Mouse (Mus musculus) neural tube, embryonic 11.5 days (tissue): ENCODE results near the gene B430306N03Rik. TPM values are rescaled to one million over a fixed set of nuclear protein-coding genes. Genes with fewer than 3 reads are reported as not detected.

Experiments used
- ATAC-seq: fragments of 200-750 bp; cut with Nextera tagmentation; 2 replicates; pipeline ENCODE4 v1.8.0; 2017; ENCODE audit warnings: moderate number of reproducible peaks, mild to moderate bottlenecking, moderate TSS enrichment, moderate library complexity; ENCODE audit not compliant: insufficient read depth, low FRiP score, low TSS enrichment
- DNase-seq: peaks from one replicate; pipeline ENCODE4 v3.0.0-alpha.2; 2015; ENCODE audit warnings: low spot score
- H3K27ac ChIP-seq: fragments of 300-500 bp; sonication (generic); 2 replicates; pipeline ENCODE4 v1.5.1; 2014; ENCODE audit warnings: low read depth, mild to moderate bottlenecking, low read length
- H3K27me3 ChIP-seq: fragments of 300-500 bp; sonication (generic); 2 replicates; pipeline ENCODE4 v1.6.1; 2014; ENCODE audit warnings: mild to moderate bottlenecking, low read length, mixed read lengths; ENCODE audit not compliant: control insufficient read depth, insufficient read depth
- H3K36me3 ChIP-seq: fragments of 300-500 bp; sonication (generic); 2 replicates; pipeline ENCODE4 v1.6.1; 2014; ENCODE audit warnings: mild to moderate bottlenecking, low read length, moderate library complexity, mixed read lengths; ENCODE audit not compliant: control insufficient read depth, insufficient read depth
- H3K4me1 ChIP-seq: fragments of 300-500 bp; sonication (generic); 2 replicates; pipeline ENCODE4 v1.6.1; 2014; ENCODE audit warnings: low read length, mixed read lengths; ENCODE audit not compliant: control insufficient read depth, insufficient read depth
- H3K4me2 ChIP-seq: fragments of 300-500 bp; sonication (generic); 2 replicates; pipeline ENCODE4 v1.6.1; 2014; ENCODE audit warnings: low read depth, mild to moderate bottlenecking, moderate library complexity
- H3K4me3 ChIP-seq: fragments of 300-500 bp; sonication (generic); 2 replicates; pipeline ENCODE4 v1.5.1; 2014; ENCODE audit warnings: low read depth, low read length
- H3K9ac ChIP-seq: fragments of 300-500 bp; sonication (generic); 2 replicates; pipeline ENCODE4 v1.6.1; 2014; ENCODE audit warnings: mild to moderate bottlenecking, low read length
- H3K9me3 ChIP-seq: fragments of 300-500 bp; sonication (generic); 2 replicates; pipeline ENCODE4 v1.6.1; 2016; ENCODE audit warnings: low read length; ENCODE audit not compliant: control insufficient read depth
- WGBS: fragments of 180-500 bp; shearing (Covaris S2); extraction: QIAGEN DNeasy Blood & Tissue Kit; methylation state at CpG from one replicate; pipeline ENCODE4 v1.1.7; 2014; 5-methylcytosine and 5-hydroxymethylcytosine counted together
- polyA plus RNA-seq: library from polyadenylated mRNA; unstranded; fragments of >200 nt; fragmentation: Nextera tagmentation; extraction: Ambion mirVana; gene quantifications from 2 replicates; pipeline ENCODE4 v1.2.1, GENCODE M21; 2014

B430306N03Rik gene
- polyA plus RNA-seq, 1 experiment from 2014 or later: not detected

GRCm38 (mm10) chr17:48299756-48300155 lies 16.2 kb upstream of the B430306N03Rik start:
- ATAC-seq (no peak), DNase-seq (no peak)
- Histone ChIP-seq H3K4me1 (no peaks in the 10 kb centered on the region), H3K4me3 (no peak overlapping the region), H3K9ac (no peak overlapping the region), H3K4me2 (no peak overlapping the region), H3K27me3 (no peaks in the 10 kb centered on the region), H3K27ac (no peak overlapping the region), H3K9me3 (no peaks in the 10 kb centered on the region), H3K36me3 (no peaks in the 10 kb centered on the region)
- 59% methylated on average over 6 of the region's 7 CpGs for WGBS

- H3K9ac ChIP-seq: no peak overlapping the region
- no peak for ATAC-seq
- H3K27ac ChIP-seq: no peak overlapping the region
- no peak overlapping the region for H3K4me3 ChIP-seq
- no peaks in the 10 kb centered on the region for H3K36me3 ChIP-seq
- no peaks in the 10 kb centered on the region for H3K27me3 ChIP-seq
- DNase-seq: no peak
- no peaks in the 10 kb centered on the region for H3K4me1 ChIP-seq
- H3K9me3 ChIP-seq: no peaks in the 10 kb centered on the region
- WGBS: 78% methylated on average over 7 of the region's 7 CpGs
- H3K4me2 ChIP-seq: no peak overlapping the region
Measured at GRCm38 (mm10) chr17:48300199-48300598, 15.7 kb upstream of the B430306N03Rik start.

- DNase-seq: no peak
- Histone ChIP-seq H3K27me3 (no peaks in the 10 kb centered on the region), H3K4me1 (no peaks in the 10 kb centered on the region), H3K9me3 (no peaks in the 10 kb centered on the region), H3K4me3 (no peak overlapping the region), H3K9ac (no peak overlapping the region), H3K27ac (no peak overlapping the region), H3K36me3 (no peaks in the 10 kb centered on the region), H3K4me2 (no peak overlapping the region)
- ATAC-seq: no peak
- 77% methylated on average over 9 of the region's 9 CpGs for WGBS
Measured at GRCm38 (mm10) chr17:48300861-48301260, 15.1 kb upstream of the B430306N03Rik start.

GRCm38 (mm10) chr17:48301792-48302191 lies 14.1 kb upstream of the B430306N03Rik start:
- 81% methylated on average over 5 of the region's 5 CpGs for WGBS
- H3K9ac ChIP-seq: no peak overlapping the region

GRCm38 (mm10) chr17:48312124-48312523 lies 3.8 kb upstream of the B430306N03Rik start:
- Histone ChIP-seq H3K9me3 (no peaks in the 10 kb centered on the region), H3K27me3 (no peaks in the 10 kb centered on the region), H3K36me3 (no peaks in the 10 kb centered on the region), H3K27ac (no peak overlapping the region), H3K4me1 (no peaks in the 10 kb centered on the region), H3K4me2 (no peak overlapping the region), H3K4me3 (no peak overlapping the region), H3K9ac (no peak overlapping the region)
- DNase-seq (no peak), ATAC-seq (no peak)
- 85% methylated on average over 2 of the region's 2 CpGs for WGBS

More at GRCm38 (mm10) chr17:48301792-48302191, 14.1 kb upstream of the B430306N03Rik start:
- Histone ChIP-seq H3K27me3 (no peaks in the 10 kb centered on the region), H3K27ac (no peak overlapping the region), H3K36me3 (no peaks in the 10 kb centered on the region), H3K9me3 (no peaks in the 10 kb centered on the region), H3K4me2 (no peak overlapping the region), H3K4me1 (no peaks in the 10 kb centered on the region), H3K4me3 (no peak overlapping the region)
- DNase-seq: no peak
- no peak for ATAC-seq

- H3K27me3 ChIP-seq: no peaks in the 10 kb centered on the region
- H3K9me3 ChIP-seq: no peaks in the 10 kb centered on the region
- DNase-seq (no peak), ATAC-seq (no peak)
- no peak overlapping the region for H3K27ac ChIP-seq
- no peaks in the 10 kb centered on the region for H3K36me3 ChIP-seq
- H3K4me3 ChIP-seq: no peak overlapping the region
- 91% methylated on average over 1 of the region's 1 CpGs for WGBS
- no peak overlapping the region for H3K9ac ChIP-seq
- H3K4me2 ChIP-seq: no peak overlapping the region
- H3K4me1 ChIP-seq: no peaks in the 10 kb centered on the region
Measured at GRCm38 (mm10) chr17:48318686-48319085, 2.7 kb downstream of the B430306N03Rik start.

GRCm38 (mm10) chr17:48321279-48321678 lies 5.3 kb downstream of the B430306N03Rik start:
- no peaks in the 10 kb centered on the region for H3K36me3 ChIP-seq
- H3K4me2 ChIP-seq: no peak overlapping the region
- DNase-seq: no peak
- ATAC-seq: no peak
- no peak overlapping the region for H3K9ac ChIP-seq
- H3K27me3 ChIP-seq: no peaks in the 10 kb centered on the region
- H3K4me1 ChIP-seq: no peaks in the 10 kb centered on the region
- no peak overlapping the region for H3K4me3 ChIP-seq
- no peak overlapping the region for H3K27ac ChIP-seq
- H3K9me3 ChIP-seq: no peaks in the 10 kb centered on the region
- WGBS: 79% methylated on average over 2 of the region's 2 CpGs

- peak; percentile 16 for DNase-seq
- no peaks in the 10 kb centered on the region for H3K36me3 ChIP-seq
Measured at GRCm38 (mm10) chr17:48323236-48323635, 7.3 kb downstream of the B430306N03Rik start.

GRCm38 (mm10) chr17:48324258-48324657 lies 8.3 kb downstream of the B430306N03Rik start:
- no peaks in the 10 kb centered on the region for H3K4me1 ChIP-seq
- no peak for ATAC-seq
- no peak for DNase-seq
- no peak overlapping the region for H3K4me3 ChIP-seq
- 93% methylated on average over 5 of the region's 5 CpGs for WGBS
- H3K27ac ChIP-seq: no peak overlapping the region
- H3K9me3 ChIP-seq: no peaks in the 10 kb centered on the region
- H3K36me3 ChIP-seq: no peaks in the 10 kb centered on the region
- H3K9ac ChIP-seq: no peak overlapping the region
- no peaks in the 10 kb centered on the region for H3K27me3 ChIP-seq
- H3K4me2 ChIP-seq: no peak overlapping the region

More at GRCm38 (mm10) chr17:48323236-48323635, 7.3 kb downstream of the B430306N03Rik start:
- Histone ChIP-seq H3K27ac (no peak overlapping the region), H3K4me2 (no peak overlapping the region), H3K9me3 (no peaks in the 10 kb centered on the region), H3K27me3 (no peaks in the 10 kb centered on the region), H3K9ac (no peak overlapping the region), H3K4me3 (no peak overlapping the region), H3K4me1 (no peaks in the 10 kb centered on the region)
- ATAC-seq: no peak
- 78% methylated on average over 3 of the region's 3 CpGs for WGBS
